Mouse (Mus musculus) C2C12 (cell line): ENCODE results near the gene Il4.

ENCODE experiments used
- CEBPB ChIP-seq: IDR thresholded peaks from one replicate; pipeline ENCODE4 v1.6.1; 2011; ENCODE audit warnings: low read depth, mild to moderate bottlenecking, control low read depth, moderate library complexity
- CTCF ChIP-seq: IDR thresholded peaks from one replicate; pipeline ENCODE4 v1.5.1; 2011; ENCODE audit not compliant: control insufficient read depth, insufficient read depth, insufficient read length
- FOSL1 ChIP-seq: IDR thresholded peaks from one replicate; pipeline ENCODE4 v1.8.0; 2011; ENCODE audit warnings: mild to moderate bottlenecking, low read length; ENCODE audit not compliant: poor library complexity, insufficient read depth, severe bottlenecking
- MAX ChIP-seq: IDR thresholded peaks from one replicate; pipeline ENCODE4 v1.6.1; 2011; ENCODE audit warnings: mild to moderate bottlenecking, control low read depth
- MYOD1 ChIP-seq: IDR thresholded peaks from one replicate; pipeline ENCODE4 v1.6.1; 2011; ENCODE audit warnings: low read depth; ENCODE audit not compliant: control insufficient read depth, insufficient read length
- MYOG ChIP-seq: IDR thresholded peaks from one replicate; pipeline ENCODE4 v1.6.1; 2011; ENCODE audit not compliant: control insufficient read depth, insufficient read length; ENCODE audit errors: extremely low read depth
- USF1 ChIP-seq: IDR thresholded peaks from one replicate; pipeline ENCODE4 v1.6.1; 2011; ENCODE audit warnings: low read depth, mild to moderate bottlenecking, control low read depth, moderate library complexity

DNA sequence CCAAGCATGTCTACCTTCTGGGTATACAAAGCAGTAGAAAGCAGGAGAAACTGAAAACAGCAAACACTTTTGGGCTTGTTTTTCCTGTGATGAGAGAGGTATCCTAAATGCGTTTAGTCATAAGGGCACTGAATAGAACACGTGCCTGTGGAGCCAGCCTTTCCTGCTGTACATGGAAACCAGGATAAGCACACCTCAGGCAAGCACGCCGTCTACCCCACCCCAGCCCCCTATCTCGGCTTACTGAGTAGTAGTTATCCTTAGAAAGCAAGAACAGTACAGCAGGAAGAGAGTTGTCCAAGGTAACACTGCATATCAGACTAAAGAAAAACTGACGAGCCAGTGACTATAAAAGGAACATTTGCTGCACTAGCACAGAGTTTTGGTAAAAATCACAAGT is 39.4 kb upstream of the Il4 start:
- no peak for TF ChIP-seq CTCF
- no peak for TF ChIP-seq MAX
- TF ChIP-seq CEBPB = no peak
- no peak for TF ChIP-seq MYOG
- no peak for TF ChIP-seq MYOD1
- TF ChIP-seq USF1 = no peak
- TF ChIP-seq FOSL1 = no peak
